Mouse (Mus musculus) neutrophil, adult 5-6 weeks (primary cell): ENCODE results near the gene Rsg1. TPM values are rescaled to one million over a fixed set of nuclear protein-coding genes. Genes with fewer than 3 reads are reported as not detected.

Source experiments
- ATAC-seq: fragments of 151-379, 151-347 bp; 2 replicates; pipeline ENCODE4 v1.8.0; 2017; ENCODE audit warnings: mild to moderate bottlenecking, moderate TSS enrichment; ENCODE audit not compliant: insufficient number of reproducible peaks, poor library complexity, low FRiP score, severe bottlenecking; ENCODE audit errors: extremely low read depth
- total RNA-seq: library from RNA; stranded (forward); fragments of 200-1000 nt; gene quantifications from 2 replicates; pipeline ENCODE4 v1.2.3, GENCODE M21; 2017

Gene Rsg1
- total RNA-seq, 1 experiment from 2014 or later, result 0.70 TPM

DNA sequence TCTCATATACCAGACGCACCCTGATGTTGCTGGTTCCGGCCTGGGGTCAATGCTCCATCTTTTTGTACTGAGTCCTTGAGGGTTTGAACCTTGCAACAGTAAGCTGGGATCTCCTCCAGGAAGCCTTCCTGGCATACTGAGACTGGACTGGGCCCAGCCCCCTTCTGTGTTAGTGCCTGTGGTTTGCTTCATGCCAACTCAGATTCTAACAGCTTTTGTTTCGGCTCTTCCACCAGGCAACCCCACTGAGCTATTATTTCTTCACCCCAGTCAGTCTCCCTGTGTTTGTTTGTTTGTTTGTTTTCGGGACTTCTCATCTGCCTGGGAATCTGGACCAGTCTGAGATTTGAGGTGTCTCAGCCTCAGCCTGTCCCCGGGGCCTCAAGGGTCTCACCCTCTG lies 30.6 kb downstream of the Rsg1 start:
- ATAC-seq, result no peak

DNA sequence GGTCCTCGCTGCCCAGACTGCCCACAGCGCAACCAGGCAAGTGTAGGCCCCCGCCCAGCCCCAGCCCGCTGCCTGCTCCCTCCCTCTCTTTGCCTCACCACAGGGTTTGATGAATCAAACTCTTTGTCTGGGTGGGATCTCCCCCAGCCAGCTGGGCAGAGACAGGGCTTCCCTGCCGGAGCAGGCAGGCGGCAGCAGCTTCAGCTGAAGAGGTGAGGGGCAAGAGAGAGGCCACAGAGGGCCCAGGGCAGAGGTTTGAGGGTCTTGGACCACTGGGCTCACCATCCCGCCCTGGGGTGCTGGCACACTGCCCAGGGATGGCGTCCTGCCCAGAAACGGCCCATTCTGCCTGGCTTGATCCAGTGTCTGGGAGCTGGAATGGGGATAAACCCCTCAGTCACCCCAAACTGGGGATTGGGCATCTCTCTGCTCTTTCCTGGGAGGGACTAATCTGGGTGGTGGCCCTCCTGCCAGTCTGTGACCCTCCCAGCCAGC lies 31.2 kb downstream of the Rsg1 start:
- no peak for ATAC-seq

DNA sequence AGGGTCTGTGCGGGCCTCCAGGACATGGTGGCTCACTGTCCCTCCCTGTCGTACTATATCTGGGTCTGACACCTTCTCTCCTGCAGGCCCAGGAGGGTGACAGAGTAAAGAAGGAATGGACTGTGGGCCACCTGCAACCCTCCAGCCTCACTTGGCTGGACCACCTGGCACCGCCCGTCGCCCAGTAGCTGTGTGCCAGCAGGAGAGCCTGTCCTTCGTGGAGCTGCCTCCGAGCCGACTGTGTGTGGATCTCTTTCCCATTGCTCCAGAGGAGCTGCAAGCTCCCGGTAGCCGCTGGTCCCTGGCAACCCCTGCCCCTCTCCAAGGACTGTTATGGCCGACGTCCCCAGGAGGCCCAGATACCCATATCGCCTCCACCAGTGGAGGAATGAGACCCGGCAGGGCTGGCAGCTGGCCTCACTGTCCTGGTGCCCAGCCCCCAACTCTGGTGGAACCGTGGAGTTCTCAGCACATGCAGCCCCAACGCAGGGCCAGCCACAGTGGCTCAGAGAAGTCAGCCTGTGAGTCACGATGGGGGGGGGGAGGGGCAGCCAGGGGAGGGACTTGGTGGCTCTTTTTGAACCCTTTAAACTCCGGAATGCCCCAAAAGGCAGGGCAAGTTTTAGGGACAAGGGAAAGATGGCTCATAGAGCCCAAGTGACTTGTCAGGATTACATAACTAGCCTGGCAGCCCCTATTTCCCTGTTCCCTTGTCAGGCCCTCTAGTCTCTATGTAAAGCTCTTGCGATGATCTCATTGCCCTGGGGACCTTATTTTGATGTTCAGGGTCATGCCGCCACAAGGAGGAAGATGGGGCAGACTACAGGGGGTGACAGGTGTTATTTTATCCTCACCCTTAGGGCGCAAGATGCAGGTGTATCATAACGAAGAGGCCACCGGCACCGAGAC lies 32.6 kb downstream of the Rsg1 start:
- ATAC-seq, result no peak

DNA sequence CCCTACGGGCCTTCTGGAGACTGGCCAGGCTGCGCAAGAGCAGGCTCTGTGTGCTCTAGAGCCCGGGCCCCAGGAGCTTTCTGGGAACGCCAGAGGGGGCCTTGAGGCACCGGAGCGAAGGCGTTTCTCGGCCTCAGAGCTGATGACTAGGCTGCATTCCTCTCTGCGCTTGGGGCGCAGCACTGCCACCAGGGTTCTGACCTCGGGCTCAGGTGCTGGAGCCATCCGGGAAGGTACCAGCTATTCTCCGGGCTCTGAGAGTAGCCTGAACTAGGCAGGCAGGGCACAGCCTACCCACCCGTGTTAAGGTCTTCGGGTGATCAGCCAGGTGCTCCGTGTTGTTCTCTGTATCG lies 33.2 kb downstream of the Rsg1 start:
- ATAC-seq, result no peak

DNA sequence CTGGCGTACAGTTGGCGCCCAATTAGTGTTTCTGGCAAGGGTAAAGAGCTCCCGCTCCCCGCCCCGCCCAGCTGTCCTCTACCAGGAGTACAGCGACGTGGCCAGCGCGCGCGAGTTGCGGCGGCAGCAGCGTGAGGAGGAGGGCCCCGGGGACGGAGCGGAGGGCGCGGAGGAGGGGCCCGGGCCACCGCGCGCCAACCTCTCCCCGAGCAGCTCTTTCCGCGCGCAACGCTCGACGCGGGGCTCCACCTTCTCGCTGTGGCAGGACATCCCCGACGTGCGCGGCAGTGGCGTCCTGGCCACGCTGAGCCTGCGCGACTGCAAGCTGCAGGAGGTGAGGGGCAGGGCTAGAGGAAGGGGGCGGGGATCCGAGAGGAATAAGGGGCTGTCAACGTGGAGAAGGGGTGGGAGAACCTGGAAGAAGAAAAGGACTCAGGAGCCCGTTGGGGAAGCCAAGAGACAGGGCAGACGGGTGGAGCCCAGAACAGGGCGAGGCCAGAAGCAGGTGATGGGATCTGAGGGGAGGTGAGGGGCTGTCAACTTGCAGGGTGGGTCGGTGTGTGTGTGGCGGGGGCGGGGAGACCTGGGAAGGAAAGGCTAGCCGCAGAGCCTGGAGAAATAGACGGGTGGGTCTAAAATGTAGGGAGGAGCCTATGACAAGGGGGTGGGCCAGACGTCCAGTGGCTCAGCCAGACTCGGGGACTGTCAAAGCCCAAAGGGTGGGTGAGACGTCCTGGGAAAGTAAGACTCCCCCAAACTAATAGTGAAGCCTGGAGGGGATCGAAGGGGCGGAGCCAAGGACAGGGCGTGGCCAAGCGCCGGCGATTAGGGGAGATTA lies 34.2 kb downstream of the Rsg1 start:
- no peak for ATAC-seq

DNA sequence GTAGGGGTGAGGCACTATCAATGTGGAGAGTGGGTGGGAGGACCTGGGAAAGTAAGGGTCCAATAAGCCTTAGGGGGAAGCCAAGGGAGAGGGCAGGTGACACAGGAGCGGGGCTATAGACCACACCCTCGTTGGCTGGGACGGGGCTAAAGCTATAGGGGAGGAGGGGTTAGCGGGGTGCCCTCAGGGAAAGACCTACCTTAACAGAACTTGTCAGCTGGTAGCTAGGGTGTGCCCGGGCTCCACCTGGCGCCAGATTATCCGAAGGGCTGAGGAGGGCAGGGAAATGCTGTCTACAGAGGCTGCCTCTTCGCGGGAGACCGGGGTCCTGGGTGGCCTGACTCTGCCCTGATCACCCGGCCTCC lies 34.8 kb downstream of the Rsg1 start:
- no peak for ATAC-seq

DNA sequence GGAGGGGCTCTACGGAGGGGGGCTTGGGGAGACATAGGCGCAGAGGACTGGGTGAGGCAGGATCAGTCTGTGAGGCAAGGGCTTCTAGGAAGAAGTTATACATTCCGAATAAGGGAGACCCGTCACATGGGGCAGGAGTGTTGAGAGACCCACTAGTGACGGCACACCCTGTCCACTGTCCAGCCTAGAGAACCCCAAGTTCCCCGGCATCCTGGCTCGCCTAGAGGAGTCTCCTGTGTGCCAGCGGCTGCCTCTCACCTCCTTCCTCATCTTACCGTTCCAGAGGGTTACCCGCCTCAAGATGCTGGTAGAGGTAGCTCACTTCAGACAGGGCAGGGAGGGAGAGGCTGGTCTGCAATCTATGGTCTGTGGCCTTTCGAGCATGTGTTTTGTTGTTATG lies 35.6 kb downstream of the Rsg1 start:
- no peak for ATAC-seq

DNA sequence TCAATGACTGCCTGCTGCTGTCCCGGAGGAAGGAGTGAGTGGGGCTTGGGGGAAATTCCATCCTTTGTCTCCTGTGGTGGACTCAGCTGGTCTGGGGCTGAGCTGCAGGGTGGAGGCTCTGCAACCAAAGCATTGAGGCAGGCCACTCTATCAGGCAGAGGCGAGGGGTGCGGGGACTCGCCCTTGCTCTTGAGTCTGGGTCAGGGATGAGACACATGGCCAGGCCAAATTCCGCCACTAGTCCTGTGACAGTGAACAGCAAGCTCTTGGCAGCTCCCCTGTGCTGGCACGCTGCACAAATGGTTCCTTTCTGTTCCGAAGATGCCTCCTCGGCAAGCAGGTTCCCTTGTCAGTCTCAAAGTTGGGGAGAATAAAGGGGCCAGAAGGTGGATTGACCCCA lies 37.3 kb downstream of the Rsg1 start:
- ATAC-seq, result no peak

DNA sequence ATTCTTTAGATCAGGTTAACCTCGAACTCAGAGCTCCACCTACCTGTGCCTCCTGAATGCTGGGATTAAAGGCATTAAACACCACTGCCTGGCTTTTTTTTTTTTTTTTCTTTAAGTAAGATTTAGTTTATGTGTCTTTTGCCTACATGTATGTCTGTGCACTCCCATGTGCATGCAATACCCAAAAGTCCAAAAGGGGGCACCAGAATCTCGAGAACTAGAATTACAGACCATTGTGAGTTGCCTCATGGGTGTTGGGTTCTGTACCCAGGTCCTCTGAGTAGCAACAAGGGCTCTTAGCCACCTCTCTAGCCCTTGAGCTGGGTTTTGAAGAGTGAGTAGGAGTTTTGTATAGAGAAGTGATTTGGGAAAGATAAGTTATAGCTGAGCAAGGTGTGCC lies 38.9 kb downstream of the Rsg1 start:
- ATAC-seq, result no peak

DNA sequence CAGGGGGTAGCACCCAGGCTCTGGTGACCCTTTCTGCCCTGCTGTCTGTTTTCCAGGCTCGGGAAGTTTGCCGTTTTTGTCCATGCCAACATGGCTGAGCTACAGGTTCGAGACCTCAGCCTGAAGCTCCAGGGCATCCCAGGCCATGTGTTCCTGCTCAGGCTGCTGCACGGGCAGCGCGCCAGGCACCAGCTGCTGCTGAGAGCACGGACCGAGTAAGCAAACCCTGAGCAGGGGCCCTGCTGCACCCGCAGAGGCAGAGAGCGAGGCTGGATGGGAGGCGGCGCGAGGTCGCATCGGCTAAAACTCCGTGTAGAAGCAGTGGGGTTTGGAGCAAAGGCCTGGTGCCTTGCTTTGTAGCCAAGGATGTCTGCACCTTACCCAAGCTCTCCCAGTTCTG lies 40.5 kb downstream of the Rsg1 start:
- no peak for ATAC-seq

DNA sequence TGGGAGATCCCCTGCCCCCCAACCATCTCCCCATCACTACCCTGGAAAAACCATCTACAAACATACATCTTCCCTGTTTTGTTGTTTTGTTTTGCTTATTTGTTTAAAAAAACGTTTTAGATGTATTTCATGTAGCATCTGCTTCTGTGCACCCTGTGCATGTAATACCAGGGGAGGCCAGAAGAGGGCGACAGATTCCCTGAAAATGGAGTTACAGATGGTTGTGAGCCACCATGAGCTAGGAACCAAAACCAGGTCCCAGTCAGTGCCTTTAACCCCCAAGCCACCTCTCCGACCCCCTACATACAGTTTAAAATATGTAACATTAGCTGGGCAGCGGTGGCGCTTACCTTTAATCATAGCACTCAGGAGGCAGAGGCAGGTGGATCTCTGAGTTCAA lies 43.7 kb downstream of the Rsg1 start:
- no peak for ATAC-seq

DNA sequence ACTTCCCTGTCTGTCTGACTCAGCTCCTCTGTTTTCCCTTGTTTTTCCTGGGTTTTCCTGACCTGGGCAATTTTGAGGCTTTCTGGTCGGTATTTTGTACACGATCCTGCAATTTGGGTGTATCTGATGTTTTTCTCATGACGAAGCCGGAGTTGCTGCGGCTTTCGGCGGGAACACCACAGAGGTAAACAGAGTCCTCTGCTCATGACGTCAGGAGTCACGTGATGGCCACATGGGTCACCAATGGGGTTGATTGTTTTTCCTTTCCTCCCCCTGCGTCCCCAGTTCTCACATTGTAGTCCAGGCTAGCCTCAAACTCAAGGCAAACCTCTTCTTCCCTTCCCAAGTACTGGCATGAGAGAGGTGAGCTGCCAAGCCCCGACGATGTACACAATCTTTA lies 45.7 kb downstream of the Rsg1 start:
- ATAC-seq, result no peak

DNA sequence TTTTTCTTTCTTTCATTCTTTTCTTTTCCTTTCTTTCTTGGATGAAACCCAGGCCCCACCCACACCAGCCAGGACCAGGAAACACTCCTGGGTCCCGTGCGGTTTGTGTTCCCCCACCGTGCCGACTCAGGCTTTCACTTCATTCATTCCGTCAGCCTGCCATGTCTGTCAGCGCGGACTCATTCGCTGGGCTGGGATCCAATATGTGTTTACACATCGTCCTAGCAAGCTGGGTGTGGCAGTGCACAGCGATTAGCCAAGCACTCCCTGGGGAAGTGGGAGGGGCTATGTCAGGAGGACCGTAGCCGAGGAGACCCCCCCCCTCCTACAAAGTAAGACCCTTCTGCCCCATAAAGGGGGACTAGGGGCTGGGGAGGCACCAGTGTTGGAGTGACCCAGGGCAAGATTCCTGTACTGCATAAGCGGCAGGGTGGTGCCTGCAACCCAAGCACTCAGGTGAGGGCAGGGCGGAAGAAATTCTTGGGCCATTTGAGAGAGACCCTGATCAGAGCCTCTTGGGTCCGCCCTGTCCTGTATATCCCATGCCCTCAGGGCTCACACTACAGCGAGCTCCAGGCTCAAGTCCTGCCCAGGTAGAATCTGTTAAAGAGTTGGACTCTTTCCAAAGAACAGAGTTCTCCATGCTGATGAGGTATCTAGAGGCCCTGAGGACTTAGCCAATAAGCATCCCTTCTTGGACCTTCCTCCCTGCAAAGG lies 46.4 kb downstream of the Rsg1 start:
- ATAC-seq, result no peak

DNA sequence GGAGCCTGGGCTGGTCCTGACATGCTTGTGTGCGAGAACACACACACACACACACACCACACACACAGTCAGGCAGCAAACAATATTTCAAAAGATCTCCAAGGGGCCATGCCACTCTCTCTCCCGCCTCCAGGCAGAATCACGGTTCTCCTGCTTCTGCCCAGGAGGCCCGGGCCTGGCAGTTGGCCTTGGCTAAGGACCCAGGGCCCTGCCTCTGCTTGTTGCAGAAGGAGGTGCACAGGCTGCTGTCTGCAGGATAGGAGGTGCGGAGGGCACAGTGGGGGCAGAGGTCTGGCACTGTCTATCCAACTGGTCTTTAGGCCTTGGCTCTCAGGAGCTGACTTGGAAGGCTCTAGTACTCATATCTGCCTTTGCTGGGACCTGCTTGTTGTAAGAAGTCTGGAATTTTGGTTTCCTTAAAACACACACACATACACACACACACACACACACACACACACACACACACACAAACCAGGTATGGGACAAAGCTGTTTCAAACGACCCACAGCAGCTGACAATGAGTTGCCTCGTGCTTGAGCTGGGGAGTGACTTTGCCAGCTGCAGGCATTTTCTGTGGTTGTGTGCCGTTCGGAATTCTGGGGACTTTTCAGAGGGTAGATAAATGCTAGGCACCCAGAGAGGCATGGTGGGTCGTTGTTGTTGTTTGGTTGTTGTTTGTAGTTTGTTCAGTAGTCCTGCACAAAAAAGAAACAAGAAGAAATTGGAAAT lies 49.3 kb downstream of the Rsg1 start:
- ATAC-seq, result no peak

DNA sequence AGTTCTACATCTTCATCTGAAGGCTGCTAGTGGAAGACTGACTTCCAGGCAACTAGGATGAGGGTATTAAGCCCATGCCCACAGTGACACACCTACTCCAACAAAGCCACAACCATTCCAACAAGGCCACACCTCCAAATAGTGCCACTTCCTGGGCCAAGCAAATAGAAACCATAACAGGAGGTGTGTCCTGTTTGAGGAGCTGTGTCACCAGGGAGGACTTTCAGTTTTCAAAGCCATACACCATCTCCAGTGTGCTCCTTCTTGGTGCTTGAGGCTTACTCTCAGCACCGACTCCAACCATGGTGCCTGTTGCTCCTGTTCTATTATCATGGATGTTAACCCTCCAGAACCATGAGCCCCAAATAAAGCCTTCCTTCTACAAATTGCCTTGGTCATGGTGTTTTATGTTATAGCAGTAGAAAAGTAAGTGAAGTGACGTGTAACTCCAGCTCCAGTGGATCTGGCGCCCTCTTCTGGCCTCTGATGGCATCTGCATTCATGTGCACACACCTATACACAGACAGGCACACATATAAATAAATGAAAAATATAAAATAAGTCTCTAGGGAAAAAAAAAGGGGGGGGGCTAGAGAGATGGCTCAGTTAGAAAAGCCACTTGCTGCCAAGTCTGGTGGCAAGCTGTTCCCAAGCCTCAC lies 52.4 kb downstream of the Rsg1 start:
- no peak for ATAC-seq

DNA sequence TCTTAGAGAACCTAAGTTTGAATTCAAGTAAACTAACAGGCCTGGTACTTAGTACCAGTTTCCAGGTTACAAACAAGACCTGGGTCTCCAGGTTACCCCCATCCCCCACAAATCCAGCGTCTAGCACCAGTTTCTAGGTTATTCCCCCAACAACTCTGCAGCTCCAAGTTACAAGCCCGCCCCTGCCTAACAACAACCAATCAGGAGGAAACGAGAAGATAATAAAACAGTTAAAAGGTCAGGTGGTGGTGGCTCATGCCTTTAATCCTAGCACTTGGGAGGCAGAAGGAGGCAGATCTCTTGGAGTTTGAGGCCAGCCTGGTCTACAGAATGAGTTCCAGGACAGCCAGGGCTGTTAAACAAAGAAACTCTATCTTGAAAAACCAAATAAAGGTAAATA lies 53.5 kb downstream of the Rsg1 start:
- ATAC-seq, result no peak

DNA sequence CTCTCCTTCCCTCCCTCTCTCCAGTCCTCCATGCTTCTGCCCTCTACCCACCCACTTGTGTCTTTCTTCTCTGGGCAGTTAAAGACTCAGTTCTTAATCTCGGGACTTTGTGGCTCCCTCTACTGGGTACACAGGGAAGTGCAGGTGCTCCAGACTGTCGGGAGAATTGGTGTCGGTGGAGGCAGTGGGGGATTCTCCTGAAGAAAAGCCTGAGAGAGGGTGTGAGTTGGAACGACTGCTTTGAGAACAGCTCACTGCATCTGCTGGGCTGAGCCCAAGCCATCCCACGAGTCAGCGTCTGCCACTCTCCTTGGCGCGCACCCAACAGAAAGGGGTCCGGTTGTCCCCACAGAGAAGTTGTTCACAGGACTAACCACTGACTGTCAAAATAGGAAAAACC lies 54.1 kb downstream of the Rsg1 start:
- ATAC-seq, result 0 out of 2 replicates have a peak, but pooled peaks have one; percentile 24

DNA sequence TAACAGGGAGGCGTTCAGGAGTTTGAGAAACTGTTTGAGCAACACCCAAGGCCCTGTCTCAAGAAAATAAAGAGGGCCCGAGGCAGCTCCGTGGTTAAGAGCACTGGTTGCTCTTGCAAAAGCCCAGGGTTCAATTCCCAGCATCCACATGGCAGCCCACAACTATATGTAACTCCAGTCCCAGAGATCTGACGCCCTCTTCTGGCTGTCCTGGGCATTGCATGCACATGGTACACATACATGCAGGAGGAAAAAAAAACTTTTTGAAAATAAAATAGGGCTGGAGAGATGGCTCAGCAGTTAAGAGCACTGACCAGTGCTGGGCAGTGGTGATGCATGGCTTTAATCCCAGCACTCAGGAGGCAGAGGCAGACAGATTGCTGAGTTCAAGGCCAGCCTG lies 54.6 kb downstream of the Rsg1 start:
- no peak for ATAC-seq
